Mouse (Mus musculus): ENCODE measurements around the gene F830045P16Rik. TPM values are rescaled to one million over a fixed set of nuclear protein-coding genes. Genes with fewer than 3 reads are reported as not detected.
A peak's percentile ranks its signal among the peaks of the same experiment; 100 is the strongest.

Gene F830045P16Rik
- total RNA-seq, 1 experiment = not detected

DNA sequence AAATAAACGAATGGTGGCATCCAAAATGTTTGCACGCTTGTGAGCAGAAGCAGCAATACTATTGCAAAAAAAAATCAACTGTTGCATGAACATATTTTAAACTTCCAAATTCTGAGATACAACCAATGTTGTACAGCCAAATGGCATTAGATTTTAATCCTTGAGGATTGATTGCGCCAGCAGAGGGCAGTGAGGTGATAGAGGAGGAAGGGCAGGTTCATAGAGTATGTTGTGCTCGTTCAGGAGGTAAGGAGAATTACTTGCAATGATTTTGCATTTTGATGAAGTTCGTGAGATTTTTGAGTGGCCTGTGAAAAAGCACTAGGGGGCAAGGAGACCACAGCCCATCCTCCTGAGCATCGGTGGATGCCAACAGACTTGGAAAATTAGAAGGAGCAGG, 33.8 kb downstream of the F830045P16Rik start:
- DNase-seq (ENCODE audit: low read depth, low spot score) = no peak
- Histone ChIP-seq H3K27ac (ENCODE audit: insufficient read depth, low read depth, low read length, poor library complexity, severe bottlenecking) (no peak overlapping the region), H3K4me1 (ENCODE audit: control insufficient read depth in 2 of 2, insufficient read depth in 2 of 2, low read length in 2 of 2, poor library complexity in 1 of 2) (no peaks in the 10 kb centered on the region), H3K4me3 (ENCODE audit: insufficient read depth in 1 of 2, low read depth in 1 of 2, low read length in 2 of 2, poor library complexity in 1 of 2, severe bottlenecking in 1 of 2) (no peak overlapping the region), H3K9me3 (ENCODE audit: control insufficient read depth, insufficient read depth, low read depth, low read length) (no peaks in the 10 kb centered on the region), H3K9ac (ENCODE audit: insufficient read depth, low read depth, low read length, poor library complexity, severe bottlenecking) (no peak overlapping the region), H3K36me3 (ENCODE audit: control insufficient read depth, insufficient read depth, low read length, poor library complexity, severe bottlenecking) (no peaks in the 10 kb centered on the region)
- in situ Hi-C loops (cut with MboI; ENCODE audit: low sequenced_read_pairs in 2 of 2, unreplicated experiment in 2 of 2) = no loop called here
- TF ChIP-seq ZC3H11A (IDR thresholded peaks at IDR 0.05; ENCODE audit: borderline replicate concordance, low read depth, low read length) (peak; percentile 51; the same call in 1 of the 2 replicates), CHD2 (IDR thresholded peaks at IDR 0.05; ENCODE audit: low read depth, low read length) (no peak)

DNA sequence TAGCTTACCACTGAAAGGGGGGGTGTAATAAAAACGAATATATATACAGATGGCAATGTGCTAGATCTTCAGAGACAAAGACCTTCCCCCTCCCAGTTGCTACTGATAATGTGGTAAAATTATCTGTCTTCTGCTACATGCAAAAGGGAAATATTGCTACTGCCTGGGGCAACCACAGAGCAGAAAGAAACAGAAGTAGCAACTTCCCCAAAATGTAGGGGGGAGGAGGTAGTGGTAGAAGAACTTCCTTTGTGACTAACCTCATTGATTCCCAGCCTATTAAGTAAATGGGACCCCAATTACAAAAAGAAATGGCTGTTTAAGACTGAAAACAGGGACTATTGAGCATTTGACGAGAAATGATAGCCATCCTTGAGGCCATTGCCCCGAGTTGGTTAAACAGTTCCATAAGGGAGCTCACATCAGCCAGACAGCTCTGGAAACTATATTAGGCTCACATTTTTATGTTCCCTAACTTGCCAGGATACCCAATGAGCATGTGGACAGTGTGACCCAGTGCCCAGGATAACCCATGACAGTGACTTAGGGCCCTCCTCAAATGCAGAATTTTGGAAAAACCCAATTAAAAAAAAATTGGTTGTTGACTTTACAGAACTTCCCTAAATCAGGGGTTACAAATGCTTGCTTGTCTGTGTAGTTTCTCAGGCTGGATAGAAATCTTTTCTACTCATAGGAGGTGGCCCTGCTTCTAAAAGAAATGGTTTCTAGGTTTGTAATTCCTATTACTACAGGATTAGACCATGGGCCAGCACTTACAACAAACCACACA, 46.7 kb downstream of the F830045P16Rik start:
- Histone ChIP-seq H3K4me1 (ENCODE audit: control insufficient read depth in 2 of 2, insufficient read depth in 2 of 2, low read length in 2 of 2, poor library complexity in 1 of 2) (no peaks in the 10 kb centered on the region), H3K4me3 (ENCODE audit: insufficient read depth in 1 of 2, low read depth in 1 of 2, low read length in 2 of 2, poor library complexity in 1 of 2, severe bottlenecking in 1 of 2) (no peak overlapping the region), H3K9ac (ENCODE audit: insufficient read depth, low read depth, low read length, poor library complexity, severe bottlenecking) (no peak overlapping the region), H3K27ac (ENCODE audit: insufficient read depth, low read depth, low read length, poor library complexity, severe bottlenecking) (no peak overlapping the region), H3K36me3 (ENCODE audit: control insufficient read depth, insufficient read depth, low read length, poor library complexity, severe bottlenecking) (no peaks in the 10 kb centered on the region), H3K9me3 (ENCODE audit: control insufficient read depth, insufficient read depth, low read depth, low read length) (no peaks in the 10 kb centered on the region)
- no peak for TF ChIP-seq CHD2 (IDR thresholded peaks at IDR 0.05; ENCODE audit: low read depth, low read length)
- no peak for TF ChIP-seq ZC3H11A (IDR thresholded peaks at IDR 0.05; ENCODE audit: borderline replicate concordance, low read depth, low read length)
- TF ChIP-seq ZNF384 (IDR thresholded peaks at IDR 0.05; ENCODE audit: low read depth, low read length) = no peak
- TF ChIP-seq MAFK (IDR thresholded peaks at IDR 0.05; ENCODE audit: insufficient read depth, low read depth, low read length) = no peak
- no peak for TF ChIP-seq HCFC1 (IDR thresholded peaks at IDR 0.05; ENCODE audit: borderline replicate concordance, insufficient read depth, low read length)
- no peak for DNase-seq (ENCODE audit: low read depth, low spot score)
- in situ Hi-C loops (cut with MboI; ENCODE audit: low sequenced_read_pairs in 2 of 2, unreplicated experiment in 2 of 2) = no loop called here

DNA sequence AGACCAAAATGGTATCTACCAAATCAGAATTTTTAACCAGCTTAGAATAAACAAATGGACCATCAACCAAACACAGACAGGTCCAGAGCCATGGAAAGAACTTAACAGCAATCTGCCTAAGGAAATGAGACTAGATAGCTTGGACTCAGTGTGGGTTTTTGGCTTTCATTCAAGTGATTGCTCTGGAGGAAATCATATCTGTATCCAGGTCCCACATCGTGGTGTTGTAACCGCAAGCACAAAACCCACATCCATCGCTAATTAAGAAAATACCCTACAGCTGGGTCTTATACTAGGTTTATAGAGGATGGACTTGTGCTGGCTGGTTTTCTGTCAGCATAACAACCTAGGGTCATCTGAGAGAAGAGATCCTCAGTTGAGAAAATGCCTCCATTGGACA, 53.3 kb downstream of the F830045P16Rik start:
- TF ChIP-seq ZNF384 (IDR thresholded peaks at IDR 0.05; ENCODE audit: low read depth, low read length) (no peak), MAFK (IDR thresholded peaks at IDR 0.05; ENCODE audit: insufficient read depth, low read depth, low read length) (no peak), ZC3H11A (IDR thresholded peaks at IDR 0.05; ENCODE audit: borderline replicate concordance, low read depth, low read length) (no peak), HCFC1 (IDR thresholded peaks at IDR 0.05; ENCODE audit: borderline replicate concordance, insufficient read depth, low read length) (no peak), CHD2 (IDR thresholded peaks at IDR 0.05; ENCODE audit: low read depth, low read length) (no peak)
- no peaks in the 10 kb centered on the region for H3K9me3 ChIP-seq (ENCODE audit: control insufficient read depth, insufficient read depth, low read depth, low read length)
- DNase-seq (ENCODE audit: low read depth, low spot score) = no peak
- H3K27ac ChIP-seq (ENCODE audit: insufficient read depth, low read depth, low read length, poor library complexity, severe bottlenecking) = no peak overlapping the region
- in situ Hi-C loops (cut with MboI; ENCODE audit: low sequenced_read_pairs in 2 of 2, unreplicated experiment in 2 of 2) = no loop called here
- H3K36me3 ChIP-seq (ENCODE audit: control insufficient read depth, insufficient read depth, low read length, poor library complexity, severe bottlenecking) = no peaks in the 10 kb centered on the region
- no peak overlapping the region for H3K4me3 ChIP-seq (ENCODE audit: insufficient read depth in 1 of 2, low read depth in 1 of 2, low read length in 2 of 2, poor library complexity in 1 of 2, severe bottlenecking in 1 of 2)
- no peak overlapping the region for H3K9ac ChIP-seq (ENCODE audit: insufficient read depth, low read depth, low read length, poor library complexity, severe bottlenecking)
- H3K4me1 ChIP-seq (ENCODE audit: control insufficient read depth in 2 of 2, insufficient read depth in 2 of 2, low read length in 2 of 2, poor library complexity in 1 of 2) = no peaks in the 10 kb centered on the region

DNA sequence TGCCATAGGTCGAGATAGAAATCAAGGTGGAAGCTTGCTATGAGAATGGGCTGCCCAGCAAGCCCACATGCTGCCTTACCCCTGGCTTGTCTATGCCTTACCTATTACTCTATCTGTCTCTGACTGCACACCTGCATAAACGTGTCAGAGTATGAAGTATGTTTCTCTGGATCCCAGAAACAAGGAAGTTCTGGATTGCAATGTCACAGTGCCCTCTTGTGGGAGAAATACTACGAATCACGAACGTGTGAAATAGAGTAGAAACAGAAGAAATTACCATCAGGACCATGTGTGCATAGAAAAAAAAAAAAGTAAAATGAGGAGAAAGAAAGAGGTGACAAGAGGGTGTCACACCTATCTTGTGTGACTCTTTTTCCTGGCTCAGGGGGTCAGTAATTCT, 64.5 kb downstream of the F830045P16Rik start:
- DNase-seq (ENCODE audit: low read depth, low spot score) = peak; percentile 33
- no peaks in the 10 kb centered on the region for H3K4me1 ChIP-seq (ENCODE audit: control insufficient read depth in 2 of 2, insufficient read depth in 2 of 2, low read length in 2 of 2, poor library complexity in 1 of 2)
- in situ Hi-C loops (cut with MboI; ENCODE audit: low sequenced_read_pairs in 2 of 2, unreplicated experiment in 2 of 2) = no loop called here

More for the DNA sequence above, 64.5 kb downstream of the F830045P16Rik start:
- Histone ChIP-seq H3K9ac (ENCODE audit: insufficient read depth, low read depth, low read length, poor library complexity, severe bottlenecking) (no peak overlapping the region), H3K27ac (ENCODE audit: insufficient read depth, low read depth, low read length, poor library complexity, severe bottlenecking) (no peak overlapping the region), H3K9me3 (ENCODE audit: control insufficient read depth, insufficient read depth, low read depth, low read length) (no peaks in the 10 kb centered on the region), H3K36me3 (ENCODE audit: control insufficient read depth, insufficient read depth, low read length, poor library complexity, severe bottlenecking) (no peaks in the 10 kb centered on the region), H3K4me3 (ENCODE audit: insufficient read depth in 1 of 2, low read depth in 1 of 2, low read length in 2 of 2, poor library complexity in 1 of 2, severe bottlenecking in 1 of 2) (no peak overlapping the region)
- TF ChIP-seq ZC3H11A (IDR thresholded peaks at IDR 0.05; ENCODE audit: borderline replicate concordance, low read depth, low read length) (peak; percentile 71), ZNF384 (IDR thresholded peaks at IDR 0.05; ENCODE audit: low read depth, low read length) (peak; percentile 58; the same call in 1 of the 2 replicates), MAFK (IDR thresholded peaks at IDR 0.05; ENCODE audit: insufficient read depth, low read depth, low read length) (no peak), CHD2 (IDR thresholded peaks at IDR 0.05; ENCODE audit: low read depth, low read length) (no peak), HCFC1 (IDR thresholded peaks at IDR 0.05; ENCODE audit: borderline replicate concordance, insufficient read depth, low read length) (no peak)
